Mouse (Mus musculus): ENCODE results near the gene Tert. TPM values are rescaled to one million over a fixed set of nuclear protein-coding genes. Genes with fewer than 3 reads are reported as not detected.

Gene Tert
- polyA plus RNA-seq, 1 experiment: 3.9 TPM

GRCm38 (mm10) chr13:73660163-73660695 lies 33.5 kb downstream of the Tert start:
- DNase-seq (ENCODE audit: low read depth in 1 of 2, low spot score in 2 of 2): no peak
- no peak for TF ChIP-seq POLR2A (IDR thresholded peaks at IDR 0.05; ENCODE audit: low read depth, low read length)
- Histone ChIP-seq H3K27ac (ENCODE audit: insufficient read depth, low read length) (no peak overlapping the region), H3K27me3 (ENCODE audit: control insufficient read depth, insufficient read depth, low read length) (no peaks in the 10 kb centered on the region), H3K4me1 (ENCODE audit: control insufficient read depth, insufficient read depth, insufficient read length) (no peaks in the 10 kb centered on the region), H3K36me3 (ENCODE audit: control insufficient read depth, insufficient read depth, low read length) (no peaks in the 10 kb centered on the region), H3K4me3 (ENCODE audit: extremely low read depth, insufficient read depth, insufficient read length) (no peak overlapping the region)
- 90% methylated on average over 2 of the region's 2 CpGs for WGBS

DNA sequence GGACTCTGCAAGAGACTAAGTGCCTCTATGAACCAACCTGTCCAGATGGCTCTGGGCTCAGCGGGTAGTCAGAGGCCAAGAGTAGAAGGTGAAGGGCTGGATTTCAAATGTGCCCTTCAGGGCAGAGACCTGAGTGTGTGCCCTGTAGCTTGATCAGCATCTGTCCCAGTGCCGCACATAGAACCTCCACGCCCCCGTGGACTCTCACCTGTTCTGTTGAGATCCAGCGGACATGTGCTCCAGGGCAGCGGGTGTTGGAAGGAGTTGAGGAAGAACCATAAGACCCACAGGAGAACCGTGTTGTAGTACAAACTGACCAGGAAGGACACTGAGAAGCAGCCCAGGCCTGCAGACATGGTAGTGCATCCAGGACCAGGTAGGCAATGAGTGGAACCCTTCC lies 48.5 kb downstream of the Tert start:
- no peaks in the 10 kb centered on the region for H3K36me3 ChIP-seq (ENCODE audit: control insufficient read depth, insufficient read depth, low read length)
- no peaks in the 10 kb centered on the region for H3K4me1 ChIP-seq (ENCODE audit: control insufficient read depth, insufficient read depth, insufficient read length)
- DNase-seq (ENCODE audit: low read depth in 1 of 2, low spot score in 2 of 2): no peak
- no peak for TF ChIP-seq POLR2A (IDR thresholded peaks at IDR 0.05; ENCODE audit: low read depth, low read length)
- no peak for TF ChIP-seq CTCF (IDR thresholded peaks at IDR 0.05; ENCODE audit: extremely low read depth, insufficient read depth, insufficient read length, insufficient replicate concordance)
- no peaks in the 10 kb centered on the region for H3K27me3 ChIP-seq (ENCODE audit: control insufficient read depth, insufficient read depth, low read length)
- 94% methylated on average over 7 of the region's 7 CpGs for WGBS
- no peak overlapping the region for H3K4me3 ChIP-seq (ENCODE audit: extremely low read depth, insufficient read depth, insufficient read length)
- no peak overlapping the region for H3K27ac ChIP-seq (ENCODE audit: insufficient read depth, low read length)

GRCm38 (mm10) chr13:73677853-73678252 lies 51.1 kb downstream of the Tert start, which contains the start of gene Slc6a18:
Slc6a18 (minus strand) TSS chr13:73678023.
- DNase-seq (ENCODE audit: low read depth in 1 of 2, low spot score in 2 of 2): no peak

GRCm38 (mm10) chr13:73679311-73679710 lies 52.6 kb downstream of the Tert start:
- no peaks in the 10 kb centered on the region for H3K27me3 ChIP-seq (ENCODE audit: control insufficient read depth, insufficient read depth, low read length)
- H3K27ac ChIP-seq (ENCODE audit: insufficient read depth, low read length): no peak overlapping the region
- no peak for DNase-seq (ENCODE audit: low read depth in 1 of 2, low spot score in 2 of 2)
- TF ChIP-seq POLR2A (IDR thresholded peaks at IDR 0.05; ENCODE audit: low read depth, low read length): no peak
- no peak for TF ChIP-seq CTCF (IDR thresholded peaks at IDR 0.05; ENCODE audit: extremely low read depth, insufficient read depth, insufficient read length, insufficient replicate concordance)
- H3K4me3 ChIP-seq (ENCODE audit: extremely low read depth, insufficient read depth, insufficient read length): no peak overlapping the region
- no peaks in the 10 kb centered on the region for H3K4me1 ChIP-seq (ENCODE audit: control insufficient read depth, insufficient read depth, insufficient read length)
- H3K36me3 ChIP-seq (ENCODE audit: control insufficient read depth, insufficient read depth, low read length): no peaks in the 10 kb centered on the region
- 64% methylated on average over 2 of the region's 2 CpGs for WGBS

More at GRCm38 (mm10) chr13:73677853-73678252, 51.1 kb downstream of the Tert start, which contains the start of gene Slc6a18:
- no peak for TF ChIP-seq POLR2A (IDR thresholded peaks at IDR 0.05; ENCODE audit: low read depth, low read length)
- no peak for TF ChIP-seq CTCF (IDR thresholded peaks at IDR 0.05; ENCODE audit: extremely low read depth, insufficient read depth, insufficient read length, insufficient replicate concordance)
- no peak within 1 kb of the TSS for H3K27ac ChIP-seq (ENCODE audit: insufficient read depth, low read length)
- H3K27me3 ChIP-seq (ENCODE audit: control insufficient read depth, insufficient read depth, low read length): no peaks in the 10 kb centered on the region
- H3K36me3 ChIP-seq (ENCODE audit: control insufficient read depth, insufficient read depth, low read length): no peaks in the 10 kb centered on the region
- 86% methylated on average over 3 of the region's 3 CpGs for WGBS
- H3K4me3 ChIP-seq (ENCODE audit: extremely low read depth, insufficient read depth, insufficient read length): no peak within 1 kb of the TSS
- no peaks in the 10 kb centered on the region for H3K4me1 ChIP-seq (ENCODE audit: control insufficient read depth, insufficient read depth, insufficient read length)

DNA sequence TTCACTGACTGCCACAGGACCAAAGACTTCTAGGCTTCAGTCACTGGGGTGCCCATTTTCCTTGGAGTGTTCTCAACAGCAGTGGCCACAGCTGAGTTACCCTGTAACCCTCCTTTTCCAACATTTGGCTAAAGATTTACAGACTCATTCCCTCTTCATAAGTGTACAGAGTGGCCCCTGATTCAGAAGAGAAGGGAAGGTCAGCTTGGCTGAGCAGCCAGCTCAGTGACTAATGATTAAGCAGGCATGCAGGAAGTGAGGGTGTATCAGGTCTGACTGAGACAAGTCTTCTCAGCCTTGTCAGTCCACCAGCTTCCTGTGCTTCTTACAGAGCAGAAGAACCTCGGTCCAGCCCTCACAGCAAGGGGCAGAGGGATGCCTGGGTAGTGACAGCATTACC lies 53.7 kb downstream of the Tert start:
- no peak overlapping the region for H3K4me3 ChIP-seq (ENCODE audit: extremely low read depth, insufficient read depth, insufficient read length)
- no peaks in the 10 kb centered on the region for H3K36me3 ChIP-seq (ENCODE audit: control insufficient read depth, insufficient read depth, low read length)
- no peak for TF ChIP-seq CTCF (IDR thresholded peaks at IDR 0.05; ENCODE audit: extremely low read depth, insufficient read depth, insufficient read length, insufficient replicate concordance)
- no peak for TF ChIP-seq POLR2A (IDR thresholded peaks at IDR 0.05; ENCODE audit: low read depth, low read length)
- H3K27ac ChIP-seq (ENCODE audit: insufficient read depth, low read length): no peak overlapping the region
- H3K27me3 ChIP-seq (ENCODE audit: control insufficient read depth, insufficient read depth, low read length): no peaks in the 10 kb centered on the region
- no peak for DNase-seq (ENCODE audit: low read depth in 1 of 2, low spot score in 2 of 2)
- H3K4me1 ChIP-seq (ENCODE audit: control insufficient read depth, insufficient read depth, insufficient read length): no peaks in the 10 kb centered on the region
- WGBS: 9% methylated on average over 1 of the region's 1 CpGs

- WGBS: 75% methylated on average over 2 of the region's 2 CpGs
- Histone ChIP-seq H3K4me3 (ENCODE audit: extremely low read depth, insufficient read depth, insufficient read length) (no peak overlapping the region), H3K4me1 (ENCODE audit: control insufficient read depth, insufficient read depth, insufficient read length) (no peaks in the 10 kb centered on the region), H3K27me3 (ENCODE audit: control insufficient read depth, insufficient read depth, low read length) (no peaks in the 10 kb centered on the region), H3K27ac (ENCODE audit: insufficient read depth, low read length) (no peak overlapping the region), H3K36me3 (ENCODE audit: control insufficient read depth, insufficient read depth, low read length) (no peaks in the 10 kb centered on the region)
- TF ChIP-seq POLR2A (IDR thresholded peaks at IDR 0.05; ENCODE audit: low read depth, low read length) (no peak), CTCF (IDR thresholded peaks at IDR 0.05; ENCODE audit: extremely low read depth, insufficient read depth, insufficient read length, insufficient replicate concordance) (no peak)
- no peak for DNase-seq (ENCODE audit: low read depth in 1 of 2, low spot score in 2 of 2)
These were observed 55.5 kb downstream of the Tert start for GRCm38 (mm10) chr13:73682226-73682625.

- WGBS: 82% methylated on average over 11 of the region's 11 CpGs
- H3K4me1 ChIP-seq (ENCODE audit: control insufficient read depth, insufficient read depth, insufficient read length): no peaks in the 10 kb centered on the region
- H3K4me3 ChIP-seq (ENCODE audit: extremely low read depth, insufficient read depth, insufficient read length): no peak overlapping the region
- H3K27ac ChIP-seq (ENCODE audit: insufficient read depth, low read length): no peak overlapping the region
- H3K36me3 ChIP-seq (ENCODE audit: control insufficient read depth, insufficient read depth, low read length): no peaks in the 10 kb centered on the region
- H3K27me3 ChIP-seq (ENCODE audit: control insufficient read depth, insufficient read depth, low read length): no peaks in the 10 kb centered on the region
- TF ChIP-seq CTCF (IDR thresholded peaks at IDR 0.05; ENCODE audit: extremely low read depth, insufficient read depth, insufficient read length, insufficient replicate concordance): no peak
- TF ChIP-seq POLR2A (IDR thresholded peaks at IDR 0.05; ENCODE audit: low read depth, low read length): no peak
- no peak for DNase-seq (ENCODE audit: low read depth in 1 of 2, low spot score in 2 of 2)
These were observed 57.0 kb downstream of the Tert start for GRCm38 (mm10) chr13:73683682-73684081.

All from spleen, adult 2 months (tissue).